ENCODE assay signal across 9 mouse cellular contexts in the genomic region with DNA sequence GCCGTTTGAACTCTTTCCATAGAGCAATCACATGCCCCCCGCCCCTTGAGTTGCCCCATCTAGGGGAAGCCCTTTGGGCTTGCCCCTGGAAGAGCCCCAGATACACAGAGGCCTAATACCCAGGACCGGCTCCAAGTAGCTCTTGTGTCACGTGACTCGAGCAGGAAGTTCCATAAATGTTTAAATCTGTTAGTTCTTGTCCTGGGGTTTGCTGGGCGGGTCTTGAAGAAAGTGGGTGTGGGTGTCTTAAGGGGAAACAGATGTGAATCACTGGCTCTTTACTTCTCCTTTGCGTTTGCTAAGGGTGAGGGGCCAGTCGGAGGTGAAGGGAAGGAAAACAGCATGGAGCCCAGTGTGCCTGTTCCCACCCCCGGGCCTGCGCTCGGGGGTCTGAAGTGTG. TPM values are rescaled to one million over a fixed set of nuclear protein-coding genes. Genes with fewer than 3 reads are reported as not detected.
A peak's percentile ranks its signal among the peaks of the same experiment; 100 is the strongest.
DNase-seq lines count a peak whose midpoint lies in the region; ATAC-seq lines count a peak whose summit lies in the region.
"Had no signal": no experiment of that assay in that cellular context is flagged by ENCODE, and none has a peak within 500 bp of the region (broad histone marks: within the 10 kb centered on the region; RNA-seq: fewer than 3 reads in every experiment).

No protein-coding gene starts in this region.

- peaks cover 18% of the 10 kb centered on the region for H3K27me3 ChIP-seq in hindbrain, embryonic 15.5 days

- no peak for ATAC-seq in CD4-positive, CD25-positive, alpha-beta regulatory T cell, adult 4 months
- no peak for ATAC-seq in hindbrain, embryonic 15.5 days (ENCODE audit: low FRiP score, low read depth)

- H3K4me3 ChIP-seq in hindbrain, embryonic 15.5 days = no peak overlapping the region
- peak overlapping the region; percentile 47; the same call in 1 of the 2 replicates for H3K4me3 ChIP-seq in macrophage (ENCODE audit: inconsistent target)
- H3K4me3 ChIP-seq: heart, adult 2 months had no signal

- peak overlapping the region; percentile 99; the same call in 1 of the 2 replicates for H3K4me2 ChIP-seq in hindbrain, embryonic 15.5 days

- peaks cover 16% of the 10 kb centered on the region for H3K4me1 ChIP-seq in hindbrain, embryonic 15.5 days (replicated peaks)

- intact Hi-C loops in left cerebral cortex, postnatal 14 days (cut with DNase I) = no loop called here

- no peak overlapping the region for H3K9ac ChIP-seq in hindbrain, embryonic 15.5 days

- 78% methylated on average over 11 of the region's 11 CpGs for WGBS in hindbrain, embryonic 15.5 days
- WGBS in macrophage (ENCODE audit: missing documents) = 5% methylated on average over 11 of the region's 11 CpGs

- no peaks in the 10 kb centered on the region for H3K9me3 ChIP-seq in hindbrain, embryonic 15.5 days

- peak; percentile 14 for DNase-seq in CD4-positive, CD25-positive, alpha-beta regulatory T cell, adult 2 months (ENCODE audit: low read depth, low spot score)
- DNase-seq in MEL-GATA-1-ER (ENCODE audit: extremely low read depth, low read depth) = peak; percentile 71
- DNase-seq in T-cell, adult 2 months (ENCODE audit: low spot score) = no peak
- no peak for DNase-seq in left cerebral cortex, postnatal 14 days (ENCODE audit: low spot score in 2 of 2)
- no peak for DNase-seq in cerebellum, postnatal 25 days

- no peak overlapping the region for H3K27ac ChIP-seq in hindbrain, embryonic 15.5 days (replicated peaks)
- H3K27ac ChIP-seq in macrophage = peak overlapping the region; percentile 46
- H3K27ac ChIP-seq: heart, adult 2 months had no signal

- no peaks in the 10 kb centered on the region for H3K36me3 ChIP-seq in hindbrain, embryonic 15.5 days
- no peaks in the 10 kb centered on the region for H3K36me3 ChIP-seq in macrophage (ENCODE audit: inconsistent target)

- H3K79me2 ChIP-seq in macrophage (ENCODE audit: inconsistent target) = peaks cover 8% of the 10 kb centered on the region; the same call in 1 of the 2 replicates

RNA-seq across cellular contexts. Expression of a gene that starts 2.3 kb away (rescaled TPM):
- polyA plus RNA-seq in CD4-positive, CD25-positive, alpha-beta regulatory T cell, adult 4 months (2017; shearing (Covaris generic)) = not detected
- polyA plus RNA-seq in hindbrain, embryonic 15.5 days (2015; fragmentation: Nextera tagmentation; extraction: Ambion mirVana) = 4.9 and 5.9 TPM in 2 replicates
- 10 to 100 TPM in 6 of 26 experiments, 1 to 10 TPM in 9, under 1 TPM in 11; 0.50 to 35.4 (median 2.2) TPM for total RNA-seq in macrophage (2018; cell fraction: chromatin; rRNA removed)
- total RNA-seq in macrophage (2018; cell fraction: cytosol; rRNA removed) = 10 to 100 TPM in 6 of 26 experiments, 1 to 10 TPM in 14, under 1 TPM in 6; 0.37 to 49.9 (median 1.7) TPM
- 10 to 100 TPM in 5 of 26 experiments, 1 to 10 TPM in 16, under 1 TPM in 3, not detected in 2; 0.45 to 30.3 (median 4.8) TPM for total RNA-seq in macrophage (2018; cell fraction: nucleus; rRNA removed)
- 1.1 to 5.9 TPM (median 1.4 TPM) in 3 replicates for polyA plus RNA-seq in macrophage (2018)
- total RNA-seq in left cerebral cortex, postnatal 14 days (2021) = 1 to 10 TPM; 6.9 to 9.5 TPM

RNA-seq across cellular contexts. Expression of a gene that starts 30.1 kb away (rescaled TPM):
- polyA plus RNA-seq in CD4-positive, CD25-positive, alpha-beta regulatory T cell, adult 4 months (2017; shearing (Covaris generic)) = 1 to 10 TPM; 9.6 to 9.7 TPM
- polyA plus RNA-seq in hindbrain, embryonic 15.5 days (2015; fragmentation: Nextera tagmentation; extraction: Ambion mirVana) = 14.1 and 15.3 TPM in 2 replicates
- 1 to 10 TPM; 1.5 to 7.4 (median 4.7) TPM for total RNA-seq in macrophage (2018; cell fraction: chromatin; rRNA removed)
- 10 to 100 TPM in 4 of 26 experiments, 1 to 10 TPM in 22; 4.1 to 11.2 (median 8.2) TPM for total RNA-seq in macrophage (2018; cell fraction: cytosol; rRNA removed)
- total RNA-seq in macrophage (2018; cell fraction: nucleus; rRNA removed) = 10 to 100 TPM in 3 of 26 experiments, 1 to 10 TPM in 23; 2.6 to 11.1 (median 5.0) TPM
- 4.2 to 12.8 TPM (median 8.2 TPM) in 3 replicates for polyA plus RNA-seq in macrophage (2018)
- total RNA-seq in left cerebral cortex, postnatal 14 days (2021) = 10 to 100 TPM; 14.8 to 19.5 TPM

RNA-seq across cellular contexts. Expression of a gene that starts 30.2 kb away (rescaled TPM):
- polyA plus RNA-seq in CD4-positive, CD25-positive, alpha-beta regulatory T cell, adult 4 months (2017; shearing (Covaris generic)) = 10 to 100 TPM; 11.0 to 11.6 TPM
- polyA plus RNA-seq in hindbrain, embryonic 15.5 days (2015; fragmentation: Nextera tagmentation; extraction: Ambion mirVana) = 42.2 and 48.2 TPM in 2 replicates
- 10 to 100 TPM; 18.5 to 76.0 (median 26.6) TPM for total RNA-seq in macrophage (2018; cell fraction: chromatin; rRNA removed)
- total RNA-seq in macrophage (2018; cell fraction: cytosol; rRNA removed) = 1 to 10 TPM; 2.9 to 7.4 (median 4.1) TPM
- 10 to 100 TPM; 10.4 to 52.1 (median 23.7) TPM for total RNA-seq in macrophage (2018; cell fraction: nucleus; rRNA removed)
- 2.2 to 7.4 TPM (median 5.6 TPM) in 3 replicates for polyA plus RNA-seq in macrophage (2018)
- total RNA-seq in left cerebral cortex, postnatal 14 days (2021) = 10 to 100 TPM; 81.3 to 82.4 TPM

Comparison
In these comparisons a context has a peak if more than half of its experiments do, and no peak if none do; other contexts are left out.
1. DNase-seq: peak in CD4-positive, CD25-positive, alpha-beta regulatory T cell, adult 2 months (single experiment) and MEL-GATA-1-ER (single experiment); none in T-cell, adult 2 months (single experiment), left cerebral cortex, postnatal 14 days (0 of 2) and cerebellum, postnatal 25 days (0 of 2).